Mouse (Mus musculus): ENCODE data around the gene Dpp4. TPM values are rescaled to one million over a fixed set of nuclear protein-coding genes. Genes with fewer than 3 reads are reported as not detected.

The Dpp4 gene
- polyA plus RNA-seq, 1 experiment: 24.1 TPM

- WGBS: 47% methylated on average over 2 of the region's 2 CpGs
- TF ChIP-seq POLR2A (IDR thresholded peaks at IDR 0.05; ENCODE audit: borderline replicate concordance, extremely low read depth, low read depth, low read length) (no peak), CTCF (IDR thresholded peaks at IDR 0.05; ENCODE audit: insufficient read depth, low read length) (no peak)
- DNase-seq: no peak
- Histone ChIP-seq H3K4me3 (replicated peaks; ENCODE audit: extremely low read depth, low read depth, low read length) (no peak overlapping the region), H3K4me1 (ENCODE audit: control insufficient read depth, insufficient read depth, low read length) (no peaks in the 10 kb centered on the region)
Measured at GRCm38 (mm10) chr2:62370048-62370447, 42.0 kb downstream of the Dpp4 start.

- TF ChIP-seq CTCF (IDR thresholded peaks at IDR 0.05; ENCODE audit: insufficient read depth, low read length) (no peak), POLR2A (IDR thresholded peaks at IDR 0.05; ENCODE audit: borderline replicate concordance, extremely low read depth, low read depth, low read length) (no peak)
- WGBS: 57% methylated on average over 5 of the region's 5 CpGs
- no peak overlapping the region for H3K4me3 ChIP-seq (replicated peaks; ENCODE audit: extremely low read depth, low read depth, low read length)
- no peak for DNase-seq
- no peaks in the 10 kb centered on the region for H3K4me1 ChIP-seq (ENCODE audit: control insufficient read depth, insufficient read depth, low read length)
Measured at GRCm38 (mm10) chr2:62368349-62369053, 43.5 kb downstream of the Dpp4 start.

GRCm38 (mm10) chr2:62363606-62364005 is 48.4 kb downstream of the Dpp4 start:
- H3K4me3 ChIP-seq (replicated peaks; ENCODE audit: extremely low read depth, low read depth, low read length): no peak overlapping the region
- 63% methylated on average over 4 of the region's 4 CpGs for WGBS
- TF ChIP-seq POLR2A (IDR thresholded peaks at IDR 0.05; ENCODE audit: borderline replicate concordance, extremely low read depth, low read depth, low read length) (no peak), CTCF (IDR thresholded peaks at IDR 0.05; ENCODE audit: insufficient read depth, low read length) (no peak)
- no peak for DNase-seq
- no peaks in the 10 kb centered on the region for H3K4me1 ChIP-seq (ENCODE audit: control insufficient read depth, insufficient read depth, low read length)

- DNase-seq: peak; percentile 13
- 77% methylated on average over 9 of the region's 9 CpGs for WGBS
- TF ChIP-seq POLR2A (IDR thresholded peaks at IDR 0.05; ENCODE audit: borderline replicate concordance, extremely low read depth, low read depth, low read length) (no peak), CTCF (IDR thresholded peaks at IDR 0.05; ENCODE audit: insufficient read depth, low read length) (no peak)
- H3K4me3 ChIP-seq (replicated peaks; ENCODE audit: extremely low read depth, low read depth, low read length): no peak overlapping the region
- no peaks in the 10 kb centered on the region for H3K4me1 ChIP-seq (ENCODE audit: control insufficient read depth, insufficient read depth, low read length)
Measured at GRCm38 (mm10) chr2:62362211-62362610, 49.8 kb downstream of the Dpp4 start.

GRCm38 (mm10) chr2:62361514-62361913 is 50.5 kb downstream of the Dpp4 start:
- Histone ChIP-seq H3K4me3 (replicated peaks; ENCODE audit: extremely low read depth, low read depth, low read length) (no peak overlapping the region), H3K4me1 (ENCODE audit: control insufficient read depth, insufficient read depth, low read length) (no peaks in the 10 kb centered on the region)
- DNase-seq: no peak
- TF ChIP-seq POLR2A (IDR thresholded peaks at IDR 0.05; ENCODE audit: borderline replicate concordance, extremely low read depth, low read depth, low read length) (no peak), CTCF (IDR thresholded peaks at IDR 0.05; ENCODE audit: insufficient read depth, low read length) (no peak)
- 50% methylated on average over 3 of the region's 3 CpGs for WGBS

GRCm38 (mm10) chr2:62360872-62361271 is 51.2 kb downstream of the Dpp4 start:
- TF ChIP-seq POLR2A (IDR thresholded peaks at IDR 0.05; ENCODE audit: borderline replicate concordance, extremely low read depth, low read depth, low read length): no peak
- TF ChIP-seq CTCF (IDR thresholded peaks at IDR 0.05; ENCODE audit: insufficient read depth, low read length): no peak
- Histone ChIP-seq H3K4me3 (replicated peaks; ENCODE audit: extremely low read depth, low read depth, low read length) (no peak overlapping the region), H3K4me1 (ENCODE audit: control insufficient read depth, insufficient read depth, low read length) (no peaks in the 10 kb centered on the region)
- DNase-seq: no peak
- 79% methylated on average over 6 of the region's 6 CpGs for WGBS

- WGBS: 90% methylated on average over 7 of the region's 7 CpGs
- TF ChIP-seq POLR2A (IDR thresholded peaks at IDR 0.05; ENCODE audit: borderline replicate concordance, extremely low read depth, low read depth, low read length) (no peak), CTCF (IDR thresholded peaks at IDR 0.05; ENCODE audit: insufficient read depth, low read length) (no peak)
- Histone ChIP-seq H3K4me1 (ENCODE audit: control insufficient read depth, insufficient read depth, low read length) (no peaks in the 10 kb centered on the region), H3K4me3 (replicated peaks; ENCODE audit: extremely low read depth, low read depth, low read length) (no peak overlapping the region)
- DNase-seq: no peak
Measured at GRCm38 (mm10) chr2:62357259-62357658, 54.8 kb downstream of the Dpp4 start.

- H3K4me1 ChIP-seq (ENCODE audit: control insufficient read depth, insufficient read depth, low read length): no peaks in the 10 kb centered on the region
- H3K4me3 ChIP-seq (replicated peaks; ENCODE audit: extremely low read depth, low read depth, low read length): no peak overlapping the region
- DNase-seq: no peak
- TF ChIP-seq CTCF (IDR thresholded peaks at IDR 0.05; ENCODE audit: insufficient read depth, low read length) (no peak), POLR2A (IDR thresholded peaks at IDR 0.05; ENCODE audit: borderline replicate concordance, extremely low read depth, low read depth, low read length) (no peak)
- 72% methylated on average over 14 of the region's 14 CpGs for WGBS
Measured at GRCm38 (mm10) chr2:62356606-62357005, 55.4 kb downstream of the Dpp4 start.

- TF ChIP-seq POLR2A (IDR thresholded peaks at IDR 0.05; ENCODE audit: borderline replicate concordance, extremely low read depth, low read depth, low read length): no peak
- H3K4me3 ChIP-seq (replicated peaks; ENCODE audit: extremely low read depth, low read depth, low read length): no peak overlapping the region
- DNase-seq: no peak
- no peaks in the 10 kb centered on the region for H3K4me1 ChIP-seq (ENCODE audit: control insufficient read depth, insufficient read depth, low read length)
- 76% methylated on average over 6 of the region's 6 CpGs for WGBS
Measured at GRCm38 (mm10) chr2:62355766-62356165, 56.3 kb downstream of the Dpp4 start.

- DNase-seq: no peak
- TF ChIP-seq POLR2A (IDR thresholded peaks at IDR 0.05; ENCODE audit: borderline replicate concordance, extremely low read depth, low read depth, low read length): no peak
- TF ChIP-seq CTCF (IDR thresholded peaks at IDR 0.05; ENCODE audit: insufficient read depth, low read length): no peak
- Histone ChIP-seq H3K4me1 (ENCODE audit: control insufficient read depth, insufficient read depth, low read length) (no peaks in the 10 kb centered on the region), H3K4me3 (replicated peaks; ENCODE audit: extremely low read depth, low read depth, low read length) (no peak overlapping the region)
- 65% methylated on average over 3 of the region's 3 CpGs for WGBS
Measured at GRCm38 (mm10) chr2:62352035-62352434, 60.0 kb downstream of the Dpp4 start.
